Mouse (Mus musculus) embryo, embryonic 9.5 days (tissue): Measurements from ENCODE around the gene Tmem80.

Experiments
- DNase-seq: peaks from one replicate; pipeline ENCODE4 v3.0.0-alpha.2; 2017; ENCODE audit errors: extremely low spot score

Tmem80 gene

GRCm38 (mm10) chr7:141361510-141361909, 34.0 kb downstream of the Tmem80 start:
- no peak for DNase-seq

GRCm38 (mm10) chr7:141363106-141363751, 35.7 kb downstream of the Tmem80 start:
- peak; percentile 70 for DNase-seq

- DNase-seq: no peak
Observed at GRCm38 (mm10) chr7:141363752-141364125, 36.2 kb downstream of the Tmem80 start.

- no peak for DNase-seq
Observed at GRCm38 (mm10) chr7:141364349-141365048, 37.0 kb downstream of the Tmem80 start.

- no peak for DNase-seq
Observed at GRCm38 (mm10) chr7:141365049-141365445, 37.5 kb downstream of the Tmem80 start.

- no peak for DNase-seq
Observed at GRCm38 (mm10) chr7:141367358-141367757, 39.8 kb downstream of the Tmem80 start.

GRCm38 (mm10) chr7:141369918-141370317, 42.4 kb downstream of the Tmem80 start:
- no peak for DNase-seq

GRCm38 (mm10) chr7:141371942-141372595, 44.5 kb downstream of the Tmem80 start:
- no peak for DNase-seq

GRCm38 (mm10) chr7:141373611-141374010, 46.1 kb downstream of the Tmem80 start:
- no peak for DNase-seq

- DNase-seq: no peak
Observed at GRCm38 (mm10) chr7:141374399-141374798, 46.9 kb downstream of the Tmem80 start.

GRCm38 (mm10) chr7:141379584-141379983, 52.0 kb downstream of the Tmem80 start:
- no peak for DNase-seq

- no peak for DNase-seq
Observed at GRCm38 (mm10) chr7:141381068-141381835, 53.7 kb downstream of the Tmem80 start.
